Mouse (Mus musculus): ENCODE data around the gene Plpp7. TPM values are rescaled to one million over a fixed set of nuclear protein-coding genes. Genes with fewer than 3 reads are reported as not detected.

Gene Plpp7
- total and polyA plus RNA-seq, 3 experiments: 0.25 TPM; not detected in 2

DNA sequence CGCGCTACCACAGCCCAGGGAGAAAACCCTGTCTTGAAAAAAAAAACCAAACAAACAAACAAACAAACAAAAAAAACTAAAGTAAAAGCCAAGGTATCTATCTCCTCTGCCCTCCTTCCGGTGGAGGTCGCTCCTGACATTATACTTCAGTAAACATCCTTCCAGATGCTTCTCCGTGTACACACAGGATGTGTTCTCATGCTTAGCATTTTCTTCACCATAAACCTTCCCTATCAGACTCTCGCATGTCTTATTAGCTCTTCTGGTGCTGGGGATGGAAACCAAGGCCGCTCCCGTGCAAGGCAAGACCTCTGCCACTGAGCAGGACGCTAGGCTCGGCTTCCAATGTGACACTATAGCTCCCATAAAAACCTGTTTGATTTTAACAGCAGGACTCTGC lies 17.6 kb upstream of the Plpp7 start:
- in situ Hi-C loops (cut with MboI; ENCODE audit: low pct_ligation_motif_present, low pct_unique_long_range_greater_than_20kb, low sequenced_read_pairs) (no loop called here), dilution Hi-C loops (cut with MboI; ENCODE audit: extremely low pct_ligation_motif_present, extremely low pct_unique_long_range_greater_than_20kb, low sequenced_read_pairs) (no loop called here)
- Histone ChIP-seq H3K36me3 (replicated peaks in 1 of 2; ENCODE audit: control insufficient read depth in 1 of 2, insufficient read depth in 1 of 2, low read length in 1 of 2) (no peaks in the 10 kb centered on the region), H3K4me1 (ENCODE audit: control insufficient read depth in 1 of 2, insufficient read depth in 2 of 2) (peaks cover 9 to 42% of the 10 kb centered on the region in 2 experiments), H3K79me2 (replicated peaks; ENCODE audit: control insufficient read depth, extremely low read depth, insufficient read depth, poor library complexity, severe bottlenecking) (no peaks in the 10 kb centered on the region), H3K4me3 (replicated peaks in 1 of 3; ENCODE audit: low read depth in 2 of 3, low read length in 2 of 3, poor library complexity in 1 of 3) (no peak overlapping the region), H3K9me3 (replicated peaks; ENCODE audit: low read length) (no peaks in the 10 kb centered on the region), H3K9ac (ENCODE audit: insufficient read depth, low read depth) (no peak overlapping the region), H3K27ac (ENCODE audit: insufficient read depth, low read depth) (no peak overlapping the region), H3K4me2 (ENCODE audit: insufficient read depth, low read depth, poor library complexity, severe bottlenecking) (no peak overlapping the region), H3K27me3 (replicated peaks) (no peaks in the 10 kb centered on the region)
- no peak for DNase-seq (ENCODE audit: extremely low read depth)
- TF ChIP-seq MAFK (IDR thresholded peaks at IDR 0.05; ENCODE audit: insufficient replicate concordance, low read length) (no peak), SMC3 (IDR thresholded peaks at IDR 0.05; ENCODE audit: low read depth, low read length) (no peak), PAX5 (IDR thresholded peaks at IDR 0.05; ENCODE audit: low read length) (no peak), ZNF384 (IDR thresholded peaks at IDR 0.05; ENCODE audit: low read depth, low read length) (no peak), NELFE (IDR thresholded peaks at IDR 0.05; ENCODE audit: low read depth, low read length) (no peak), CHD1 (IDR thresholded peaks at IDR 0.05; ENCODE audit: low read depth, low read length) (no peak), HCFC1 (IDR thresholded peaks at IDR 0.05; ENCODE audit: low read depth, low read length) (no peak), MAZ (IDR thresholded peaks at IDR 0.05; ENCODE audit: low read depth, low read length) (no peak), ZKSCAN1 (IDR thresholded peaks at IDR 0.05; ENCODE audit: borderline replicate concordance, low read depth, low read length) (no peak), KAT2A (IDR thresholded peaks at IDR 0.05; ENCODE audit: insufficient replicate concordance, low read length) (no peak), CTCF (conservative IDR thresholded peaks at IDR 0.05 in 1 of 2, IDR thresholded peaks at IDR 0.05 in 1 of 2; ENCODE audit: low read depth in 2 of 2, low read length in 2 of 2) (no peak), MAX (IDR thresholded peaks at IDR 0.05; ENCODE audit: low read length) (no peak), ZC3H11A (IDR thresholded peaks at IDR 0.05; ENCODE audit: low read depth, low read length) (no peak), MXI1 (IDR thresholded peaks at IDR 0.05; ENCODE audit: low read depth, low read length) (no peak), UBTF (IDR thresholded peaks at IDR 0.05; ENCODE audit: low read depth, low read length) (no peak)

DNA sequence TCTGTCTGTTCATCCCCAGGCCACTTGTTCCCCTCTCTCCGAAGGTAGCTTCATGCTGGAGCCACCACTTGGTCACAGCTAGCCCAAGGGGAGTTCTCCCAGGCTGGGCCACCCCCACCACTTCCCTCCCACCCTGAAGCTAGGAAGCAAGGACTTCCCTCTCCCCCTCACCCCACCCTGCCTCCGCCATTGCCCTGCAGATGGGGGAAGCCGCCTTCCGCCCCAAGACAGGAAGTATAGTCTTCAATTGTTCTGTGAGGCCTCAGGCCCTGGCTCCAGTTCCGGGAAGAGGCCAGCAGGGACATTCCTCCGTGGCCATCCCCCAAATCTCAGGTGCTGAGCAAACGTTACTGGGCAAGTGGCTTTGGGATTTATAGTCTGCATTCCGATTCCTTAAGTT lies 16.8 kb upstream of the Plpp7 start:
- TF ChIP-seq MEF2A (IDR thresholded peaks at IDR 0.05; ENCODE audit: borderline replicate concordance, low read depth, low read length): no peak
- TF ChIP-seq TCF12 (IDR thresholded peaks at IDR 0.05; ENCODE audit: low read depth, low read length): no peak
- no peak for TF ChIP-seq USF2 (conservative IDR thresholded peaks at IDR 0.05; ENCODE audit: low read depth, low read length)
- no peak overlapping the region for H3K27ac ChIP-seq (ENCODE audit: insufficient read depth, low read depth)
- dilution Hi-C loops (cut with MboI; ENCODE audit: extremely low pct_ligation_motif_present, extremely low pct_unique_long_range_greater_than_20kb, low sequenced_read_pairs) (no loop called here), in situ Hi-C loops (cut with MboI; ENCODE audit: low pct_ligation_motif_present, low pct_unique_long_range_greater_than_20kb, low sequenced_read_pairs) (no loop called here)
- no peak overlapping the region for H3K4me3 ChIP-seq (replicated peaks in 1 of 3; ENCODE audit: low read depth in 2 of 3, low read length in 2 of 3, poor library complexity in 1 of 3)
- H3K27me3 ChIP-seq (replicated peaks): peaks cover under 1% of the 10 kb centered on the region
- H3K79me2 ChIP-seq (replicated peaks; ENCODE audit: control insufficient read depth, extremely low read depth, insufficient read depth, poor library complexity, severe bottlenecking): no peaks in the 10 kb centered on the region
- peaks cover 10 to 42% of the 10 kb centered on the region in 2 experiments for H3K4me1 ChIP-seq (ENCODE audit: control insufficient read depth in 1 of 2, insufficient read depth in 2 of 2)
- H3K36me3 ChIP-seq (replicated peaks in 1 of 2; ENCODE audit: control insufficient read depth in 1 of 2, insufficient read depth in 1 of 2, low read length in 1 of 2): no peaks in the 10 kb centered on the region
- peaks cover 5% of the 10 kb centered on the region for H3K9me3 ChIP-seq (replicated peaks; ENCODE audit: low read length)
- H3K9ac ChIP-seq (ENCODE audit: insufficient read depth, low read depth): no peak overlapping the region
- no peak overlapping the region for H3K4me2 ChIP-seq (ENCODE audit: insufficient read depth, low read depth, poor library complexity, severe bottlenecking)
- no peak for DNase-seq (ENCODE audit: extremely low read depth)

Data from CH12.LX (cell line).